Mouse (Mus musculus) heart, embryonic 12.5 days (tissue): Measurements from ENCODE around the gene Fam168a. TPM values are rescaled to one million over a fixed set of nuclear protein-coding genes. Genes with fewer than 3 reads are reported as not detected.

Experiments
- ATAC-seq: fragments of 200-750 bp; cut with Nextera tagmentation; 2 replicates; pipeline ENCODE4 v1.8.0; 2017; ENCODE audit warnings: moderate TSS enrichment, moderate library complexity; ENCODE audit not compliant: insufficient number of reproducible peaks, low FRiP score
- H3K27ac ChIP-seq: fragments of 300-500 bp; sonication (generic); 2 replicates; pipeline ENCODE4 v1.5.1; 2016; ENCODE audit warnings: mild to moderate bottlenecking, moderate library complexity; ENCODE audit not compliant: poor library complexity, severe bottlenecking
- H3K27me3 ChIP-seq: fragments of 300-500 bp; sonication (generic); replicated peaks from 2 replicates; pipeline ENCODE4 v1.6.1; 2016; ENCODE audit warnings: mild to moderate bottlenecking, moderate library complexity
- H3K36me3 ChIP-seq: fragments of 300-500 bp; sonication (generic); 2 replicates; pipeline ENCODE4 v1.6.1; 2016; ENCODE audit warnings: mild to moderate bottlenecking, moderate library complexity
- H3K4me1 ChIP-seq: fragments of 300-500 bp; sonication (generic); replicated peaks from 2 replicates; pipeline ENCODE4 v1.6.1; 2016; ENCODE audit warnings: mild to moderate bottlenecking
- H3K4me2 ChIP-seq: fragments of 300-500 bp; sonication (generic); 2 replicates; pipeline ENCODE4 v1.6.1; 2016; ENCODE audit warnings: mild to moderate bottlenecking, moderate library complexity
- H3K4me3 ChIP-seq: fragments of 300-500 bp; sonication (generic); 2 replicates; pipeline ENCODE4 v1.5.1; 2016; ENCODE audit warnings: mild to moderate bottlenecking
- H3K9ac ChIP-seq: fragments of 300-500 bp; sonication (generic); 2 replicates; pipeline ENCODE4 v1.6.1; 2016; ENCODE audit warnings: mild to moderate bottlenecking, moderate library complexity
- H3K9me3 ChIP-seq: fragments of 300-500 bp; sonication (generic); replicated peaks from 2 replicates; pipeline ENCODE4 v1.6.1; 2016; ENCODE audit warnings: mild to moderate bottlenecking, moderate library complexity
- WGBS: fragments of 180-500 bp; shearing (Covaris S2); methylation state at CpG from one replicate; pipeline ENCODE4 v1.1.7; 2016; 5-methylcytosine and 5-hydroxymethylcytosine counted together
- polyA plus RNA-seq: library from polyadenylated mRNA; unstranded; fragments of >200 nt; fragmentation: Nextera tagmentation; extraction: Ambion mirVana; gene quantifications from 2 replicates; pipeline ENCODE4 v1.2.1, GENCODE M21; 2016

Fam168a gene
- polyA plus RNA-seq, 1 experiment from 2014 or later: 31.6 TPM

DNA sequence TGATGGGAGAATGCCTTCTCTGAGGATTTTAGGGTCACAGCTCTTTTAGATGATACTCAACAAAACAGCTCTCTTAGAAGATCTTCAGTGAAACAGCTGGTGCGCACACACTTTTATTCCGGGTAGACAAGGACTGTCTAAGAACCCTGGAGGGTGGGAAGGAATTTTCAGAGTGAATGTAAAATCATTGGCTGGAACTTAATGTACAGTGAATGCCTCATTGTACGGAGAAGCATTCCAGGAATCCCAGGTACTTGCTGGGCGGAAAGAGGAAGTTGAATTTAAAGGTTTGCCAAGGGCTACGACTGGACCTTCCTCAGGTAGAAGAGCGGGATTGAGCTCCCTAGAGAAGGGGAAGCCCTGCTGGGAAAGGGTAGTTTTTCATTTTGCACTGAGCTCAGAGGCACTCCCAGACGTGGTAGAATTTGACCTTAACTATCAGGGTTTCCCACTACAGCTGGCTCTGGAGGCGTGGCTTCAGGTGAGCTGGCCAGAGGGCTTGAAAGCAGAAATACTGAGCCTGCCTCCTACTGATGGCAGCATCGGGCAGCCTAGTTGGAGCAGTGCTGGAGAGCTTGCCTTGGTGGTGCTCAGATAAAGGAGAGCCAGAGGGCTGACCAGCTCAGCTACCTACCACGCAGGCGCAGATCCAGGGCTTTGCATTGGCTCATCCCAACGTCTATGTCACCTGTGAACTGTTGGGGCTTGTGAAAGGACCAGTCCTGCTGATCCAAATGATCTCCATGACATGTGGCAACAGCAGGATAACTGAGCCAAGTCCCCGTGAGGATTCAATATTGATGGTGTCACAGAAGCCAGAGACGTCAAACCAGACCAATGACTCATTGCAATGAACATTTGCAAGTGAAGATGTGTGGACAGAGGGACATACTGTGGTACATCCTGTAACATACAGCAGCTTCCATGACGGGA lies 27.2 kb upstream of the Fam168a start:
- H3K4me1 ChIP-seq: peaks cover 4% of the 10 kb centered on the region; the same call in 1 of the 2 replicates
- H3K4me2 ChIP-seq: no peak overlapping the region
- H3K4me3 ChIP-seq: no peak overlapping the region
- no peak overlapping the region for H3K9ac ChIP-seq
- no peak overlapping the region for H3K27ac ChIP-seq
- 67% methylated on average over 15 of the region's 15 CpGs for WGBS
- H3K36me3 ChIP-seq: no peaks in the 10 kb centered on the region
- ATAC-seq: no peak
- 0 out of 2 replicates have a peak, but pooled peaks cover 3% of the 10 kb centered on the region for H3K27me3 ChIP-seq
- no peaks in the 10 kb centered on the region for H3K9me3 ChIP-seq

DNA sequence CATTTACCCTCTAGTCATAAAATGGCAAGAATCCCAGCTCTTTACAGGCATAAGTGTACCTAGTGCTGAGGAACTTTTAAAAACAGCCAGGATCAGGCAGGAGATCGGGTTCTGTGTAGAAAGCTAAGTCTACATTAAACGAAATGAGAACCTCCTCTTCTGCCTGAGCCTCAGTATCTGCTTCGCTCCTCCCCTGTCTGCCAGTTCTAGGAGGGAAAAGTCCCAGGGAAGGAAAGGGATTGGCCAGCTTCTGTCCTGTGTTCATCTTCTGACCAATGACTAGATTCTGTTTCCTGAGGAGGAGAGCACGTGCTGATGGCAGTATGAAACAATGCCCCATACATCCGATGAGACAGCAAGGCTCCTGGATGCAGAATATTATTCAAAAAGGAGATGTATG lies 25.3 kb upstream of the Fam168a start:
- no peak for ATAC-seq
- Histone ChIP-seq H3K9ac (no peak overlapping the region), H3K4me3 (no peak overlapping the region), H3K36me3 (no peaks in the 10 kb centered on the region), H3K9me3 (no peaks in the 10 kb centered on the region), H3K4me1 (no peaks in the 10 kb centered on the region), H3K27ac (no peak overlapping the region), H3K4me2 (no peak overlapping the region), H3K27me3 (0 out of 2 replicates have a peak, but pooled peaks cover 3% of the 10 kb centered on the region)
- WGBS: 51% methylated on average over 5 of the region's 5 CpGs

DNA sequence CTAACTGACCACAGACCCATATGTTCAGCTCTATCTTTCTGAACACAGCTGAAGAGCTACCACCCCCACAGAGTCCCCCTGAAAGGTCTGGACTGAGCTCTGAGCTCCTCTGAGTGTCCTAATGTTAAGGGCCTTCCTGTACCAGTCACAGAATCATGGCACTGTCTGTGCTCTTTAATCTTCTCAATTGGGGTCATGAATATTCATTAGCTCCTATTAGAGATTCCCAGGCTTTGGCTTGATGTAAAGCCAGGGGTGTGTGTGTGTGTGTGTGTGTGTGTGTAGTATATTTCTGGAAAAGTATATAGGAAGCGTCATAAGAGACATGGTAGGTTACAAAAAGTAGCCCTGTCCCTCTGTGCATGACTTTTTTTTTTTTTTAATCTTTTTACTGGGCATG lies 23.2 kb upstream of the Fam168a start:
- WGBS: 95% methylated on average over 1 of the region's 1 CpGs
- H3K36me3 ChIP-seq: no peaks in the 10 kb centered on the region
- H3K9me3 ChIP-seq: no peaks in the 10 kb centered on the region
- no peaks in the 10 kb centered on the region for H3K4me1 ChIP-seq
- H3K9ac ChIP-seq: no peak overlapping the region
- H3K27me3 ChIP-seq: 0 out of 2 replicates have a peak, but pooled peaks cover 3% of the 10 kb centered on the region
- no peak for ATAC-seq
- no peak overlapping the region for H3K4me3 ChIP-seq
- no peak overlapping the region for H3K27ac ChIP-seq
- no peak overlapping the region for H3K4me2 ChIP-seq

DNA sequence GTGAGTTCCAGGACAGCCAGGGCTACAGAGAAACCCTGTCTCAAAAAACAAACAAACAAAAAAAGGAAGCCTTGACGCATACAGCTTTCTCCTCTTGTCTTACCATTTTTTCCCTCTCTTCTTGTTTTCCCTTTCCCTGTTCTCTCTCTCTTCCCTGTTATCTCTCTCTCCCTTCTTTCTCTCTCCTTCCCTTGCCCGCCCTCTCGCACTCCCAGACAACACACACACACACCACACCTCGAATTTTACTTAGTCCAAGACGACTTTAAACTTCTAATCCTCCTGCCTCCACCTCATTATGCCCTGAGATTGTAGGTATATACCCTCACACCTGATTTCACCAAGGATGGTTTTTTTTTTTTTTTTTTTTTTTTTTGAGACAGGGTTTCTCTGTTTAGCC lies 22.4 kb upstream of the Fam168a start:
- H3K36me3 ChIP-seq: no peaks in the 10 kb centered on the region
- H3K9me3 ChIP-seq: no peaks in the 10 kb centered on the region
- no peak overlapping the region for H3K27ac ChIP-seq
- ATAC-seq: no peak
- H3K4me3 ChIP-seq: no peak overlapping the region
- H3K9ac ChIP-seq: no peak overlapping the region
- H3K4me2 ChIP-seq: no peak overlapping the region
- no peaks in the 10 kb centered on the region for H3K27me3 ChIP-seq
- 54% methylated on average over 5 of the region's 5 CpGs for WGBS
- H3K4me1 ChIP-seq: no peaks in the 10 kb centered on the region

DNA sequence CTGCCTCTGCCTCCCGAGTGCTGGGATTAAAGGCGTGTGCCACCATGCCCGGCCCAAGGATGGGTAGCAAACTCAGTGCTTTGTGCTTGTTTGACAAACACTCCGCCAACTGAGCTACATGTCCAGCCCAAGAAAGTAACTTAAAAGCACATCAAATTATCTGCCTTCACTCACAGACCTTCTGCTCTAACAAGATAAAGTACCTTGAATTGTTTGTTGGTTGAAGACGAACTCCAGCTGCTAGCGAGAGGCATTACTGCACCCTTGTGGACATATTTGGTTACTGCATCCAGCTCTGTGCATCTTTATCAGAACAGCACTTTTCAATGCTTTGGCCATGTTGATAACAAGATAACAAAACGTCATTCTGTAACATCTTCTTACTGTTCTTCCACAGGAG lies 21.9 kb upstream of the Fam168a start:
- H3K27me3 ChIP-seq: no peaks in the 10 kb centered on the region
- ATAC-seq: peak; percentile 70
- H3K9me3 ChIP-seq: no peaks in the 10 kb centered on the region
- H3K4me2 ChIP-seq: no peak overlapping the region
- 43% methylated on average over 7 of the region's 7 CpGs for WGBS
- H3K27ac ChIP-seq: no peak overlapping the region
- no peak overlapping the region for H3K4me3 ChIP-seq
- H3K9ac ChIP-seq: no peak overlapping the region
- no peaks in the 10 kb centered on the region for H3K36me3 ChIP-seq
- no peaks in the 10 kb centered on the region for H3K4me1 ChIP-seq

DNA sequence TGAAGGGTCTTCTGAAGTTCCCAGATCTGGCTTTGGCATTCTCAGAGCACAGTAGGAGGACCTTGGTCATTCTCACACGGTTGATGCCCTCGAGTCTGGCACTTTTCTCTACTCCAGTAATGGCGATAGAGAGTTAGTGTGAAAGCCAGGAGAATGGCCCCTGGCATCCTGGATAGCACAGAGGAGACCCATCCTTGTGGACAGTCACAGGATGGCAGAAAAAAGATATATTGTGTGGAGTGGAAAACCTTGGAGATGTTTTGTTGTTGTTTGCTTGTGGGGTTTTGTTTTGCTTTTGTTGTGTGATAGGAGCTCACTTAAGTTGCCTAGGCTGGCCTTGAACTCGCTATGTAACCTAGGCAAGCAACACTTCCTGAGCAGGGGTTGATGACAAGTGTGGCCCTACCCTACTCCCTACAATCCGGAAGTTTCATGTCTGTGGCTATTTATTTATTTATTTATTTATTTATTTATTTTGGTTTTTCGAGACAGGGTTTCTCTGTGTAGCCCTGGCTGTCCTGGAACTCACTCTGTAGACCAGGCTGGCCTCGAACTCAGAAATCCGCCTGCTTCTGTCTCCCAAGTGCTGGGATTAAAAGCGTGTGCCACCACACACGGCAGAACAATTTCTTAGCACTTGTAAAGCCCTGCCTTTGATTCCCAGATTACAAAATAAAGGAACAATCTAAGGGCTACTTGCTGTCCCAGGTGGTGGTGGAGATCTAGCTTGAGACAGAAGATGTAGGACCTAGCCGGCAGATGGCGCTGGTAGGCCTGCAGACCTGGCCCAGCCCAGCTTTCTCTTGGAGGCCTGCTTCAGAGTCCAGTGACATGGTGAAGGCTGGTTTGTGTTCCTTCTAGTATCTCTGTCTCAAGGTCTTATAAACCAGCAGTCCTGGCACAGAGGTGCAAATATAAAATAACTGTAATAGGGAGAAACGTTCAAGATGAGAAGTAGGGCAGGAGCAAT lies 21.1 kb upstream of the Fam168a start:
- no peaks in the 10 kb centered on the region for H3K9me3 ChIP-seq
- ATAC-seq: peak; percentile 82
- WGBS: 39% methylated on average over 13 of the region's 13 CpGs

DNA sequence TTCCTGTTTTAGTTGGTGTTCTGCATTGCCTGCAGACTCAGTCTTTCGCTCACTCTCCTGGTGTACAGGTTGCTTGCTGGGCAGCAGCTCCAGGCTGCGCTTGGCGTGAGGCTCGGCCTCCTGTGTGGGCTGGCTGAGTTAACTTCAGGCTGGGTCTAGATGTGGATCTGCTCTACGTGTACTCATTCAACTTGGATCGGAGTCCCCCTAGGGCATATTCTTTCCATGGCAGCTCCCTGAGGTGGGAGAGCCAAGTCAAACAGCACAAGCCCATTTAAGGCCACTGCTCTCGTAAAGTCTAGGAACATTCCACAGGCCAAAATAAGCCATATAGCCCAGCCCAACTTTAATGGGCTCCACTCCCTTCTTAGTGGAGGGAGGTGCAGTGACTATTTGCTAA lies 18.0 kb upstream of the Fam168a start:
- Histone ChIP-seq H3K4me2 (no peak overlapping the region), H3K27ac (no peak overlapping the region), H3K27me3 (no peaks in the 10 kb centered on the region), H3K9me3 (no peaks in the 10 kb centered on the region), H3K9ac (no peak overlapping the region), H3K4me3 (no peak overlapping the region), H3K36me3 (no peaks in the 10 kb centered on the region), H3K4me1 (no peaks in the 10 kb centered on the region)
- 80% methylated on average over 7 of the region's 7 CpGs for WGBS
- no peak for ATAC-seq

More for the DNA sequence above, 21.1 kb upstream of the Fam168a start:
- Histone ChIP-seq H3K9ac (no peak overlapping the region; the same call in 1 of the 2 replicates), H3K4me3 (no peak overlapping the region), H3K4me1 (no peaks in the 10 kb centered on the region), H3K27ac (no peak overlapping the region), H3K27me3 (no peaks in the 10 kb centered on the region), H3K36me3 (no peaks in the 10 kb centered on the region), H3K4me2 (no peak overlapping the region)

DNA sequence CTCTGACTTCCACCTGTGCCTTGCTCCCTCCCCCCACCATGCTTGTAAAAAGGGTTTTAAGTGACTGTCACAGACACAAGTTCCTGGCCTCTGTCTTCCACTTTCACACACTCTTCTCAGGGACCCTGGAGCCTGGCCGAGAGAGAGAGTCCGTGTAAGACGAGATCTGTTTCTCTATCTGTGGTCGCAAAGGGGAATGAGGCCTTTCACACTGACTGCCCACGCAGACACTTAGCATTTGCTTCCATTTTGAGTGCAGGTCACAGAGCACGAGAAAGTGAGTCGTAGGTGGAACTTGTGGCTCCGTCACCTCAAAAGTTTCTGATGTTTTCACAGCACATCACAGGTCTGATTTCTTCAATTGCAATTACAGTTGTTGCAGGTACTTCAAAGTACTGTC lies 13.2 kb upstream of the Fam168a start:
- no peaks in the 10 kb centered on the region for H3K27me3 ChIP-seq
- 66% methylated on average over 8 of the region's 8 CpGs for WGBS
- no peaks in the 10 kb centered on the region for H3K36me3 ChIP-seq
- no peaks in the 10 kb centered on the region for H3K4me1 ChIP-seq
- no peak overlapping the region for H3K9ac ChIP-seq
- no peak for ATAC-seq
- H3K9me3 ChIP-seq: no peaks in the 10 kb centered on the region
- H3K4me2 ChIP-seq: no peak overlapping the region
- H3K4me3 ChIP-seq: no peak overlapping the region
- no peak overlapping the region for H3K27ac ChIP-seq

DNA sequence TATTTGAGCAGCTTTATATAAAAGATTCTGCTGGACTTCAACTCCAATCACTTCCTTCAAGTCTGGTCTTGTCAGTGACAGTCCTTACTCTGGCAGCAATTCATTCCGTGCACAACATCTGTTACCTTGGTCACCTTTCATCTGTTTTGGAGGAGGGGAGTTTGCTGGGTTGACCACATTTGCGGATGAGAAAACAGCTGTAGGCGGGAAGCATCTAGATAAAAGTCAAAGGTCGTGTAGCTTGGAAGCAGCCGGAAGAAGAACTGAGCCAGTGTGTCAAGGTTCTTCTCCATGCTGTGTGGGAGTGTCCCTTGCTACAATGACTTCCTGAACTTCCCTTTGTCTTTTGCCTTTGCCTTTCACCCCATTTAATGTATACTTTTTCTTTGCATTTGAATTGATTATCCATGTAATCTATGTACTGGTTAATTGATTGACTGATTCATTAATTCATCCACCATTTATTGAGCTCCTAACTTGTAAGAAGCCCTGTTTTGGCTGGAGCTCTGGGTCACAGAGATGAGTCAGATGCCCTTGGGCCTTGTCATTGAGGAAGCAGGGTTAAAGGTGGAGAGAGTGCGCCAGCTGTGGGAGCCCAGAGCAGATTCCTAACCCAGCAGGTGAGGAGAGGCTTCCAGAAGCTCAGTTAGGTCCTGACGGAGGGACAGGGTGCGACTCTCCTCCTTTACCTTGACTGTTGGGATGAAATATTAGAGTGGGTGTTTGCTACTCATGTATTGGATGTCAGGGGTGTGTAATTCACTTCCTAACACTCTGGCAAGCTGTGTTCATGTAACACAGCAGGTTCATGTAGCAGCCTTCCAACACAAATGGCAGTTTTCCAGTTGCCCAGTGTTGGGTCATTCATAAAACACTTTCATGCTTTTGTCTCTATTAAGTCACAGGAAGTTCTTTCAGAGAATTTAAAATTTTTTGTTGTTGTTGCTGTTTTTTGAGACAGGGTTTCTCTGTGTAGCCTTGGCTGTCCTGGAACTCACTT lies 6.4 kb upstream of the Fam168a start:
- no peaks in the 10 kb centered on the region for H3K36me3 ChIP-seq
- H3K9ac ChIP-seq: no peak overlapping the region
- ATAC-seq: no peak
- no peak overlapping the region for H3K27ac ChIP-seq
- no peaks in the 10 kb centered on the region for H3K9me3 ChIP-seq
- H3K27me3 ChIP-seq: no peaks in the 10 kb centered on the region
- no peak overlapping the region for H3K4me2 ChIP-seq
- WGBS: 61% methylated on average over 8 of the region's 8 CpGs
- no peaks in the 10 kb centered on the region for H3K4me1 ChIP-seq
- H3K4me3 ChIP-seq: no peak overlapping the region

DNA sequence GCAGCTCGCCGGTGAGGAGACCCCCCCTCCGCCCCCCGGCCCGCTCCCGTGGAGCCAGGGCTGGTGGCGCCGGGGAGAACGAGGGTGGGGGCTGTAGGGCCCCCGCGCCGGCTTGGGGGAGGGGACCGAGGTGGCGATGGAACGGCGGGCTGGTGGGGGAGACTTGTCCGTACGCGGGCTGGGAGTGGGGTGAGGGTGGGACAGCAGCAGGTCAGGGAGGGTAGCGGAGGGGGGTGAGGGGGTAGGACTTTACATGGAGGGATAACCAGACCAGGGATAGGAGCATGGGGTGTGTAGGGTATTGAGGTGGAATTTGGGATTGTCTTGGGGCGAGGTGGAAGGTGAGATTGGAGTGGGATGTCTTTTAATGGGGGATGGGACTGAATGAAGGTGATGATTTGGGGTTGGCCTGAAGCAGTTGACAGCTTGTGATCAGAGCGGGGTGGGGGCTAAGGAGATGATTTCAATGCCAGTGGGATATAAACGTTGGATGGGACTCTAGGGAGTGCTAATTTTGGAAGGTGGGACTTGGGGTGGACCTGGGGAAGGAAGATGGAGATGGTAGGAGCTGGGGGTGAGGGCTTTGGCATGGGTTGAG lies 547 bp downstream of the Fam168a start:
- Histone ChIP-seq H3K36me3 (no peaks in the 10 kb centered on the region), H3K9ac (peak overlapping the region; percentile 91), H3K27me3 (no peaks in the 10 kb centered on the region), H3K27ac (peak overlapping the region; percentile 96), H3K4me2 (peak overlapping the region; percentile 84), H3K4me1 (peaks cover 13% of the 10 kb centered on the region), H3K9me3 (no peaks in the 10 kb centered on the region), H3K4me3 (peak overlapping the region; percentile 89)
- WGBS: under 1% methylated on average over 23 of the region's 23 CpGs
- ATAC-seq: peak; percentile 56
